Mouse (Mus musculus) heart, embryonic 16.5 days (tissue): Measurements from ENCODE around the gene Lrmda. TPM values are rescaled to one million over a fixed set of nuclear protein-coding genes. Genes with fewer than 3 reads are reported as not detected.

Source experiments
- ATAC-seq: fragments of 200-750 bp; cut with Nextera tagmentation; replicated peaks from 2 replicates; pipeline ENCODE4 v1.8.0; 2017; ENCODE audit warnings: moderate number of reproducible peaks; ENCODE audit not compliant: insufficient read depth, low FRiP score; ENCODE audit errors: extremely low read depth
- H3K27ac ChIP-seq: fragments of 300-500 bp; sonication (generic); 2 replicates; pipeline ENCODE4 v1.5.1; 2014; ENCODE audit warnings: mild to moderate bottlenecking, low read length, control low read depth, moderate library complexity
- H3K27me3 ChIP-seq: fragments of 300-500 bp; sonication (generic); 2 replicates; pipeline ENCODE4 v1.6.1; 2014; ENCODE audit warnings: low read length, mixed read lengths; ENCODE audit not compliant: control insufficient read depth, insufficient read depth
- H3K36me3 ChIP-seq: fragments of 300-500 bp; sonication (generic); 2 replicates; pipeline ENCODE4 v1.6.1; 2014; ENCODE audit not compliant: control insufficient read depth, insufficient read depth
- H3K4me1 ChIP-seq: fragments of 300-500 bp; sonication (generic); 2 replicates; pipeline ENCODE4 v1.6.1; 2014; ENCODE audit warnings: low read length, mixed read lengths; ENCODE audit not compliant: control insufficient read depth, insufficient read depth
- H3K4me2 ChIP-seq: fragments of 300-500 bp; sonication (generic); 2 replicates; pipeline ENCODE4 v1.6.1; 2014; ENCODE audit warnings: low read depth, mild to moderate bottlenecking, control low read depth, low read length
- H3K4me3 ChIP-seq: fragments of 300-500 bp; sonication (generic); 2 replicates; pipeline ENCODE4 v1.5.1; 2014; ENCODE audit warnings: mild to moderate bottlenecking, control low read depth, low read length
- H3K9ac ChIP-seq: fragments of 300-500 bp; sonication (generic); 2 replicates; pipeline ENCODE4 v1.6.1; 2014; ENCODE audit warnings: low read length, control low read depth
- H3K9me3 ChIP-seq: fragments of 300-500 bp; sonication (generic); replicated peaks from 2 replicates; pipeline ENCODE4 v1.6.1; 2016; ENCODE audit warnings: low read length; ENCODE audit not compliant: control insufficient read depth
- WGBS: fragments of 180-500 bp; shearing (Covaris S2); extraction: QIAGEN DNeasy Blood & Tissue Kit; methylation state at CpG from one replicate; pipeline ENCODE4 v1.1.7; 2014; 5-methylcytosine and 5-hydroxymethylcytosine counted together
- polyA plus RNA-seq: library from polyadenylated mRNA; unstranded; fragments of >200 nt; fragmentation: Nextera tagmentation; extraction: Ambion mirVana; gene quantifications from 2 replicates; pipeline ENCODE4 v1.2.1, GENCODE M21; 2015

Lrmda gene
- polyA plus RNA-seq, 1 experiment from 2014 or later: 0.55 TPM

GRCm38 (mm10) chr14:22679705-22680643, 660.5 kb downstream of the Lrmda start:
- no peaks in the 10 kb centered on the region for H3K4me1 ChIP-seq
- no peaks in the 10 kb centered on the region for H3K36me3 ChIP-seq
- no peaks in the 10 kb centered on the region for H3K27me3 ChIP-seq
- ATAC-seq: no peak
- H3K9me3 ChIP-seq: no peaks in the 10 kb centered on the region; the same call in 1 of the 2 replicates
- H3K9ac ChIP-seq: no peak overlapping the region
- no peak overlapping the region for H3K4me2 ChIP-seq
- WGBS: 74% methylated on average over 9 of the region's 9 CpGs
- no peak overlapping the region for H3K4me3 ChIP-seq
- H3K27ac ChIP-seq: no peak overlapping the region

- no peaks in the 10 kb centered on the region; the same call in 1 of the 2 replicates for H3K9me3 ChIP-seq
- no peaks in the 10 kb centered on the region for H3K4me1 ChIP-seq
- H3K4me2 ChIP-seq: no peak overlapping the region
- WGBS: 57% methylated on average over 4 of the region's 4 CpGs
- no peaks in the 10 kb centered on the region for H3K36me3 ChIP-seq
- no peak for ATAC-seq
- no peak overlapping the region for H3K27ac ChIP-seq
- no peak overlapping the region for H3K4me3 ChIP-seq
- no peak overlapping the region for H3K9ac ChIP-seq
- 0 out of 2 replicates have a peak, but pooled peaks cover 3% of the 10 kb centered on the region for H3K27me3 ChIP-seq
These were observed 667.4 kb downstream of the Lrmda start for GRCm38 (mm10) chr14:22686886-22687285.

- H3K9ac ChIP-seq: no peak overlapping the region
- H3K9me3 ChIP-seq: no peaks in the 10 kb centered on the region
- no peak overlapping the region for H3K4me2 ChIP-seq
- H3K4me3 ChIP-seq: no peak overlapping the region
- WGBS: 68% methylated on average over 2 of the region's 2 CpGs
- H3K4me1 ChIP-seq: no peaks in the 10 kb centered on the region
- ATAC-seq: no peak
- H3K27ac ChIP-seq: no peak overlapping the region
- 0 out of 2 replicates have a peak, but pooled peaks cover 3% of the 10 kb centered on the region for H3K27me3 ChIP-seq
- H3K36me3 ChIP-seq: no peaks in the 10 kb centered on the region
These were observed 668.9 kb downstream of the Lrmda start for GRCm38 (mm10) chr14:22688399-22688798.

GRCm38 (mm10) chr14:22695448-22695847, 675.9 kb downstream of the Lrmda start:
- WGBS: 16% methylated on average over 6 of the region's 6 CpGs
- Histone ChIP-seq H3K9ac (no peak overlapping the region), H3K4me1 (peaks cover 16% of the 10 kb centered on the region), H3K36me3 (no peaks in the 10 kb centered on the region), H3K4me2 (peak overlapping the region; percentile 36), H3K4me3 (no peak overlapping the region), H3K27me3 (no peaks in the 10 kb centered on the region; the same call in 1 of the 2 replicates), H3K9me3 (no peaks in the 10 kb centered on the region), H3K27ac (peak overlapping the region; percentile 72)
- ATAC-seq: peak; percentile 84

GRCm38 (mm10) chr14:22695931-22696365, 676.4 kb downstream of the Lrmda start:
- Histone ChIP-seq H3K27me3 (no peaks in the 10 kb centered on the region; the same call in 1 of the 2 replicates), H3K4me1 (peaks cover 16% of the 10 kb centered on the region), H3K4me3 (no peak overlapping the region), H3K4me2 (peak overlapping the region; percentile 36), H3K9ac (no peak overlapping the region), H3K27ac (peak overlapping the region; percentile 72), H3K36me3 (no peaks in the 10 kb centered on the region), H3K9me3 (no peaks in the 10 kb centered on the region)
- WGBS: 18% methylated on average over 4 of the region's 4 CpGs
- ATAC-seq: peak; percentile 87

- no peak overlapping the region for H3K27ac ChIP-seq
These were observed 680.7 kb downstream of the Lrmda start for GRCm38 (mm10) chr14:22700236-22700635.

GRCm38 (mm10) chr14:22700690-22701089, 681.2 kb downstream of the Lrmda start:
- no peak overlapping the region for H3K4me2 ChIP-seq
- 81% methylated on average over 2 of the region's 2 CpGs for WGBS
- no peak overlapping the region for H3K4me3 ChIP-seq
- no peak overlapping the region for H3K9ac ChIP-seq
- no peaks in the 10 kb centered on the region for H3K27me3 ChIP-seq
- H3K9me3 ChIP-seq: no peaks in the 10 kb centered on the region
- H3K4me1 ChIP-seq: peaks cover 10% of the 10 kb centered on the region
- no peaks in the 10 kb centered on the region for H3K36me3 ChIP-seq
- ATAC-seq: no peak
- H3K27ac ChIP-seq: no peak overlapping the region

More at GRCm38 (mm10) chr14:22700236-22700635, 680.7 kb downstream of the Lrmda start:
- Histone ChIP-seq H3K4me3 (no peak overlapping the region), H3K4me1 (peaks cover 12% of the 10 kb centered on the region), H3K9me3 (no peaks in the 10 kb centered on the region), H3K36me3 (no peaks in the 10 kb centered on the region), H3K27me3 (no peaks in the 10 kb centered on the region), H3K9ac (no peak overlapping the region), H3K4me2 (no peak overlapping the region)
- WGBS: 87% methylated on average over 1 of the region's 1 CpGs
- ATAC-seq: no peak

- no peaks in the 10 kb centered on the region for H3K36me3 ChIP-seq
- 71% methylated on average over 9 of the region's 9 CpGs for WGBS
- no peaks in the 10 kb centered on the region for H3K9me3 ChIP-seq
- H3K4me3 ChIP-seq: no peak overlapping the region
- no peak for ATAC-seq
- H3K27me3 ChIP-seq: no peaks in the 10 kb centered on the region
- no peaks in the 10 kb centered on the region for H3K4me1 ChIP-seq
- no peak overlapping the region for H3K9ac ChIP-seq
- H3K27ac ChIP-seq: no peak overlapping the region
- no peak overlapping the region for H3K4me2 ChIP-seq
These were observed 688.6 kb downstream of the Lrmda start for GRCm38 (mm10) chr14:22707958-22708701.
